Mouse (Mus musculus) intestine, embryonic 16.5 days (tissue): ENCODE measurements around the gene Hnrnpul2. TPM values are rescaled to one million over a fixed set of nuclear protein-coding genes. Genes with fewer than 3 reads are reported as not detected.
"Not testable (repeated sequence)": the region's sequence is repeated elsewhere in the genome, so short reads cannot be mapped to it uniquely, and the experiment has no call there.

Source experiments
- ATAC-seq: fragments of 200-750 bp; cut with Nextera tagmentation; 2 replicates; pipeline ENCODE4 v1.8.0; 2017; ENCODE audit warnings: moderate TSS enrichment, moderate library complexity
- H3K27ac ChIP-seq: fragments of 300-500 bp; sonication (generic); 2 replicates; pipeline ENCODE4 v1.5.1; 2014; ENCODE audit warnings: mild to moderate bottlenecking, low read length
- H3K27me3 ChIP-seq: fragments of 300-500 bp; sonication (generic); replicated peaks from 2 replicates; pipeline ENCODE4 v1.6.1; 2014; ENCODE audit warnings: low read length, control low read depth, mixed read lengths; ENCODE audit not compliant: control insufficient read depth, insufficient read depth
- H3K36me3 ChIP-seq: fragments of 300-500 bp; sonication (generic); 2 replicates; pipeline ENCODE4 v1.6.1; 2014; ENCODE audit warnings: low read length, control low read depth; ENCODE audit not compliant: control insufficient read depth, insufficient read depth
- H3K4me1 ChIP-seq: fragments of 300-500 bp; sonication (generic); 2 replicates; pipeline ENCODE4 v1.6.1; 2014; ENCODE audit warnings: low read length, control low read depth, mixed read lengths; ENCODE audit not compliant: control insufficient read depth, insufficient read depth
- H3K4me2 ChIP-seq: fragments of 300-500 bp; sonication (generic); 2 replicates; pipeline ENCODE4 v1.6.1; 2014; ENCODE audit warnings: low read depth, low read length, control low read depth
- H3K4me3 ChIP-seq: fragments of 300-500 bp; sonication (generic); 2 replicates; pipeline ENCODE4 v1.5.1; 2014; ENCODE audit warnings: mild to moderate bottlenecking, low read length
- H3K9ac ChIP-seq: fragments of 300-500 bp; sonication (generic); 2 replicates; pipeline ENCODE4 v1.6.1; 2014; ENCODE audit warnings: low read depth, low read length
- H3K9me3 ChIP-seq: fragments of 300-500 bp; sonication (generic); 2 replicates; pipeline ENCODE4 v1.6.1; 2016; ENCODE audit warnings: low read length, control low read depth; ENCODE audit not compliant: control insufficient read depth
- WGBS: fragments of 180-500 bp; shearing (Covaris S2); extraction: QIAGEN DNeasy Blood & Tissue Kit; methylation state at CpG from one replicate; pipeline ENCODE4 v1.1.7; 2014; 5-methylcytosine and 5-hydroxymethylcytosine counted together
- polyA plus RNA-seq: library from polyadenylated mRNA; unstranded; fragments of >200 nt; fragmentation: Nextera tagmentation; extraction: Ambion mirVana; gene quantifications from 2 replicates; pipeline ENCODE4 v1.2.1, GENCODE M21; 2015

Hnrnpul2 gene
- polyA plus RNA-seq, 1 experiment from 2014 or later, result 4.3 TPM

DNA sequence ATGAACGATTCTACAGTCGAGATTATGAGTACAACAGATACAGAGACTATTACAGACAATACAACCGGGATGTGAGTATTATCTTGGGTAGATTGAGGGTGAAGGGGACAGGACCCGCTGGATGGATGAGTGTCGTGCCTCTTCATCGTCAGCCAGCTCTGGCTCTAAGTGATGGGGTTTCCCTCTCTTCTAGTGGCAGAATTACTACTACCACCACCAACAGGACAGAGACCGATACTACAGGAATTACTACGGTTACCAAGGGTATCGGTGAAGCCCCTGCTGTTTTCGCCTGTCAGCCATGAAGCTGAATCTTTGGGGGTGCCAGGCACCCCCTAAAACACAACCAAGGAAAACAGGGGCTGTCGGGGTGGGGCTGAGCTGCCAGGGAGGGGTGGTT, 11.5 kb downstream of the Hnrnpul2 start:
- Histone ChIP-seq H3K36me3 (peaks cover 50% of the 10 kb centered on the region), H3K9me3 (no peaks in the 10 kb centered on the region), H3K27me3 (no peaks in the 10 kb centered on the region), H3K4me1 (no peaks in the 10 kb centered on the region), H3K4me3 (no peak overlapping the region), H3K4me2 (no peak overlapping the region), H3K9ac (no peak overlapping the region), H3K27ac (no peak overlapping the region)
- 84% methylated on average over 11 of the region's 11 CpGs for WGBS
- ATAC-seq, result no peak

DNA sequence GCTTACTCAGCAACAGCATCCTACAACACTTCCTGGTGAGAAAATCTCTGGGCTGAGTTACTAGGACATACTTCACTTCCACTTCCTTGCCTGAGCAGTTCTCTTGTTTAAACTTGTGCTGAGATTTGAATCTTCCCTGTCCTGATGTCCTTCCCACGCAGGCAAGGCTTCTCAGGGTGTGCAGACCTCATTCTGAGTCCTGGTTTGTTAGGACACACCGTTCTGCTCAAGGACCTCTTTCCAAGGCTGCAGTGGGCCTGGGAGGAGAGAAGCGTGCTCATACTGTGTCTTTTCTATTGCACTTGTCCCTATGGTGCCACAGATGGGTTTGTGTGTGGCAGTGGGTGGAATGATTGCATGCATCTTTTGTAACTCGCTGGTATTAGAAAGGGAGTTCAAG, 13.2 kb downstream of the Hnrnpul2 start:
- Histone ChIP-seq H3K27me3 (no peaks in the 10 kb centered on the region), H3K4me1 (no peaks in the 10 kb centered on the region; the same call in 1 of the 2 replicates), H3K36me3 (peaks cover 40% of the 10 kb centered on the region), H3K9ac (no peak overlapping the region), H3K4me3 (no peak overlapping the region), H3K4me2 (no peak overlapping the region), H3K9me3 (no peaks in the 10 kb centered on the region), H3K27ac (no peak overlapping the region)
- no peak for ATAC-seq
- WGBS, result 89% methylated on average over 4 of the region's 4 CpGs

DNA sequence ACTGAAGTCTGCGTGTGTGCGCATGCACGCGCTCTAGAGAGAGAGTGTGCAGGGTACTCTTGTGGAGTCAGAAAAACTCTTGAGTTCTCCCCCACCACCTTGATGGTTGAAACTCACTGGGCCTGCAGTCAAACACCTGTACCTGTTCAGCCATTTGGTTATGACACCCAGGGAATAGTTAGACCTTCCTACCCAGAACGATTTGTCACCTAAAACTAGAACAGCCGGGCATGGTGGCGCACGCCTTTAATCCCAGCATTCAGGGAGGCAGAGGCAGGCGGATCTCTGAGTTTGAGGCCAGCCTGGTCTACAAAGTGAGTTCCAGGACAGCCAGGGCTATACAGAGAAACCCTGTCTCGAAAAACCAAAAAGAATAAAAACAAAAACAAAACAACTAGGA, 16.5 kb downstream of the Hnrnpul2 start:
- Histone ChIP-seq H3K36me3 (peaks cover 18% of the 10 kb centered on the region), H3K4me1 (peaks cover 22% of the 10 kb centered on the region)
- H3K27ac ChIP-seq, H3K9ac ChIP-seq, ATAC-seq, H3K4me2 ChIP-seq, H3K27me3 ChIP-seq, H3K9me3 ChIP-seq, H3K4me3 ChIP-seq: not testable (repeated sequence)
- 89% methylated on average over 10 of the region's 10 CpGs for WGBS

DNA sequence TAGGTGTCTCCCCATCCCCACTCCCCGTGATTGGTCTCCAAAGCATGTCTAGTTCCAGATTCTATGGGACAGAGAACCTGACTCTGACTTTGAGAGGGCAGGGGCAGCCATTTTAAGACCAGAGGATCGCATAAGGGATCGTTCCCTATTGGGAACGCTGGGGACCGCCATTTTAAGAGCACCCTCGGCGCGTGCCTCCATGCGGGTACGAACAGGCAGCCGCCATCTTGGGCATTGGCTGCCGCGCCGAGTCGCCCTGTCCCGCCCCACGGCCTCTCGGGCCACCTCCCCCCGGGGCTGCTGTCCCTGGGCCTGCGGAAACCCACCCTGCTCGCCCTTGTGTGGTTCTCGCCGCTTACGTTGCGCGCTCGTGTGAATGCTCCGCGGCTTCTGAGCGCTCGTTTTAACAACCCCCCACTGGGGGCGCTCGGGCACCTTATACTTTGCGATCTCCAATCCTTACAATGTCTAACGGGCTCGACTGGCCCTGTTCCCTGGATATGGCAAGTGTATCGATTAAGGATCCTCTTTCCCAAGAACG, 17.5 kb downstream of the Hnrnpul2 start, which contains the start of gene Bscl2:
TSS of gene Bscl2 (plus strand) at position 217 of the 541 bp plus-strand sequence.
- Histone ChIP-seq H3K4me1 (peaks cover 22% of the 10 kb centered on the region), H3K4me2 (peak within 1 kb of the TSS; percentile 98), H3K36me3 (peaks cover 11% of the 10 kb centered on the region), H3K9me3 (no peaks in the 10 kb centered on the region), H3K4me3 (peak within 1 kb of the TSS; percentile 66), H3K9ac (peak within 1 kb of the TSS; percentile 89), H3K27ac (peak within 1 kb of the TSS; percentile 96), H3K27me3 (no peaks in the 10 kb centered on the region)
- peak; percentile 79 for ATAC-seq
- under 1% methylated on average over 38 of the region's 38 CpGs for whole genome bisulfite sequencing

DNA sequence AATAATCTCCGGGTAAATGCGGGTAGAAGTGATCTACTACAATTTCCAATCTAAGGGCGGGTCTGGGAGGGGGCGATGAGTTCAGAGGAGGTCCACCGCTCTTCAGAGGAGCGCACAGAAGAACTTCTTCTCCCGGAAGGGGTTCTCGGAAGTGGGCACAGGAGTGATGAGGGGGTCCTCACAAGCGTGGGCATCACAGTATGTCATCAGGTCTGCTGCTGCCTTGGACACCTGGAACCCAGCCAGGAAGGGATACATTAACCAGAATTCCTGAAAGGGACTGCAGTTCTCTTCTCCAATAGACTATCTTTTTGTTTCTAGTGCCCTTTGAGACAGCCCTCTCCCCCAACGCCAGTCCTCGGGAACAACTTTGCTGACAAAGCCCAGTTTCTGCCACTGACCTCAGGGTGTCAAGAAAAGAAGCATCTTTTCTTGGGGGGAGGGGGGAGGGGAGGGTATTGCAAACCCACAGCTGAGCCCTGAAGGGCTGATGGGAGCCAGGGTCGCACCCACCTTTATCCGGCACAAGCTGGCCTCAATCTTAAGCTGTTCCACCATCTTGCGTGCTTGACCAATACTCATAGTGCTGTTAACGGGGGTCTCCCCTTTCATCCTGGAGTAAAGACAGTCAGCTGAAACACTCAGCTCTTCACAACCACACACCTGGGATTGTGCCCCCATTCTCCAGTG, 18.4 kb downstream of the Hnrnpul2 start:
- Histone ChIP-seq H3K27me3 (no peaks in the 10 kb centered on the region), H3K36me3 (peaks cover 6% of the 10 kb centered on the region), H3K4me2 (peak overlapping the region; percentile 98), H3K9me3 (no peaks in the 10 kb centered on the region), H3K4me3 (peak overlapping the region; percentile 66), H3K9ac (peak overlapping the region; percentile 89), H3K4me1 (peaks cover 22% of the 10 kb centered on the region), H3K27ac (peak overlapping the region; percentile 96)
- WGBS, result 16% methylated on average over 15 of the region's 15 CpGs
- ATAC-seq, result peak; percentile 24; the same call in 1 of the 2 replicates

DNA sequence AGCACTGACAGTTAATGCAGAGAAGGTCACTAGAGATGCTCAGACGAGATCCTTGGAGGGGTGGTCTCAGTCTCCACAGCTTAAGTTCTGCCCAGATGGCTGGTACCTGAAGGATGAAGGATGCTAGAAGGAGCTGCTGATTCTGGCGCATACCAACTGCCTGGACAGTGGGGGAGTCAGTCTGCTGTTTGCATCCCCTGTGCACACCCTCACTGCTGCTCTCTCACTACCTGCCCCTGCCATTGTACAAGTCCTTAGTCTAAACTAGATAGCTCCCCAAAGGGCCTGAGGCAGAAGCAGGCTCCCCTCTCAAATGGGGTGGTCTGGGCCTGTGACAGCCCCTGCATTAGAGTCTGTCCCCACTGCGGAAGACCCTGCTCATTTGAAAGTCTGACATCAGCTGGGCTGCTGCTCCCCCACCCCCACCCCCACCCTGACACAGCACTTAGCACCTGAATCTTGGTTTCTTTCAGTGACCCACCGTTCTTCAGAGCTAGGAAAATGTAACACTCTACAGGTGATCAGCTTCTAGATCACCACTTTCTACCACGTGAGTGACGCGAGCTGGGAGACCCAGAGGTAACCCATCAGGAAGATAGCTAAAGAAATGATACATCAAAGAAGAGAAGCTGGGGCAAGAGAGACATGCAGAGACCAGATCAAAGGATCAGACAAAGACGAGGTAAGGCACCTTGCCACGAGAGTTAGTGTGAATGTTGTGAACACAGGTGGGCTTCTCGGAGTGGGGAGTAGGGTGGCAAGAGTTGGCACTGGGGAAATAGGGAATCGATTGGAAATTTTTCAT, 19.5 kb downstream of the Hnrnpul2 start, which contains the start of gene Gng3:
TSS of gene Gng3 (minus strand) at position 92 of the 805 bp plus-strand sequence.
- 67% methylated on average over 11 of the region's 11 CpGs for WGBS
- peak within 1 kb of the TSS; percentile 96; the same call in 1 of the 2 replicates for H3K27ac ChIP-seq
- H3K36me3 ChIP-seq, result peaks cover 4% of the 10 kb centered on the region; the same call in 1 of the 2 replicates
- peak within 1 kb of the TSS; percentile 98 for H3K4me2 ChIP-seq
- peaks cover 22% of the 10 kb centered on the region for H3K4me1 ChIP-seq
- peak within 1 kb of the TSS; percentile 89 for H3K9ac ChIP-seq
- H3K9me3 ChIP-seq, result no peaks in the 10 kb centered on the region
- no peak for ATAC-seq
- H3K4me3 ChIP-seq, result peak within 1 kb of the TSS; percentile 66
- H3K27me3 ChIP-seq, result no peaks in the 10 kb centered on the region

DNA sequence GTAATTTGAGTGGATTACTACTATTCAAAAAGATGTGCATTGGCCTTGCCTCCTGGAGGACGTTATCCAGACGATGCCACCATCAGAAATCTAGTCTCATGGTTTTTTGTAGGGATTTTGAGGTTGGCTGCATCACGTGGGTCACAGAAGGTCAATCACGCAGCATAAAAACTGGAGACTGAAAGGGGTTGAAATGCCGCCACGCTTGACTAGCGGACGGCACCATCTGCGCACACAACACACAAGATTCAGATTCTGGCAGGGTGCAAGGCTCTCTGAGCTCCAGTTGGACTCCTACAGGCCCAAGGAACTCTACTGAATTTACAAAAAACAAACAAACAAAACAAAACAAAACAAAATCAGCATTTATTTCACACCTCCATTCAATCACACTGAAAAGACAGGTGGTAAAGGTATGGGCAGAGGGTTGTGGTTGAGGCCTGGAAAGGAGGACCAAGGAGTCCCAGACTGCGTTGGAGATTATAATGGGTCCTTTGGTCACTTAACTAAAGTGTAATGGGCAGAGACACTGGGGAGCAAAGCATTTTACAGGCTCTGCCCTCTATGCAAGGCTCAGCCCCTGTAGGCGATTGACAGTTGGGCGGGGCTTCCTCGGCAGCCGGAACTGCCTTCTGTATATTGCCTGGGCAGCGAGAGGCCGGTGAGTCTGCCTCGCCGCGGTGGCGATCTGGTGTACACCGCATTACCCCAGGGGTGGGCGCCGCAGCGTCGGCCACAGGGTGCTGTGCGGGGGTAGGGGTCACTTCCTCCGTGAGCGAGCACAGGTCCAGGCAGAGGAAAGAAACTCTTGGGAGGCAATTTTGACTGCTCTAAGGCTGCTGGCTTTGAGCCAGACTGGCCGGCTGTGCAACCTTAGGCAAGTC, 20.3 kb downstream of the Hnrnpul2 start:
- Histone ChIP-seq H3K9ac (peak overlapping the region; percentile 80), H3K9me3 (no peaks in the 10 kb centered on the region), H3K4me3 (peak overlapping the region; percentile 58), H3K36me3 (no peaks in the 10 kb centered on the region), H3K4me2 (peak overlapping the region; percentile 84), H3K27ac (no peak overlapping the region), H3K27me3 (no peaks in the 10 kb centered on the region), H3K4me1 (peaks cover 22% of the 10 kb centered on the region)
- WGBS, result 27% methylated on average over 29 of the region's 29 CpGs
- peak; percentile 77 for ATAC-seq

DNA sequence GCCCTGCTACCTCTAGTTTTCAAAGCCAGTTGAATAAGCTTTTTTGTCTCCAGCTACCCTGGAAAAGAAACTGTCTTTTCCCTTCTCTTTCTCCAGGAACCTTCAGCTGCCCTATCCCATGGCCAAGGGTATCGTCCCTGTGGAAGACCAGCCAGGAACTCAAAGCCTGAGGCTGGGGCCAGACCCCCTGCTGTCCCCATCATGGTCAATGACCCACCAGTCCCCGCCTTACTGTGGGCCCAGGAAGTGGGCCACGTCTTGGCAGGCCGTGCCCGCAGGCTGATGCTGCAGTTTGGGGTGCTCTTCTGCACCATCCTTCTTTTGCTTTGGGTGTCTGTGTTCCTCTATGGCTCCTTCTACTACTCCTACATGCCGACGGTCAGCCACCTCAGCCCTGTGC, 21.2 kb downstream of the Hnrnpul2 start:
- Histone ChIP-seq H3K9me3 (no peaks in the 10 kb centered on the region), H3K4me2 (peak overlapping the region; percentile 84), H3K9ac (peak overlapping the region; percentile 80), H3K27ac (no peak overlapping the region), H3K4me3 (peak overlapping the region; percentile 58), H3K4me1 (peaks cover 22% of the 10 kb centered on the region), H3K36me3 (no peaks in the 10 kb centered on the region), H3K27me3 (no peaks in the 10 kb centered on the region)
- ATAC-seq, result no peak
- WGBS, result 94% methylated on average over 7 of the region's 7 CpGs
